Mouse (Mus musculus) hindbrain, embryonic 11.5 days (tissue): ENCODE data around the gene Arhgap15. TPM values are rescaled to one million over a fixed set of nuclear protein-coding genes. Genes with fewer than 3 reads are reported as not detected.

Experiments
- ATAC-seq: fragments of 200-750 bp; cut with Nextera tagmentation; 2 replicates; pipeline ENCODE4 v1.8.0; 2017; ENCODE audit warnings: mild to moderate bottlenecking, moderate TSS enrichment, moderate library complexity; ENCODE audit not compliant: low FRiP score
- DNase-seq: peaks from one replicate; pipeline ENCODE4 v3.0.0-alpha.2; 2015; ENCODE audit warnings: low spot score
- H3K27ac ChIP-seq: fragments of 300-500 bp; sonication (generic); 2 replicates; pipeline ENCODE4 v1.5.1; 2014; ENCODE audit warnings: mild to moderate bottlenecking, low read depth, low read length
- H3K27me3 ChIP-seq: fragments of 300-500 bp; sonication (generic); 2 replicates; pipeline ENCODE4 v1.6.1; 2014; ENCODE audit warnings: mild to moderate bottlenecking, low read length, moderate library complexity, mixed read lengths; ENCODE audit not compliant: control insufficient read depth, insufficient read depth
- H3K36me3 ChIP-seq: fragments of 300-500 bp; sonication (generic); 2 replicates; pipeline ENCODE4 v1.6.1; 2014; ENCODE audit warnings: mild to moderate bottlenecking, low read length, moderate library complexity, mixed read lengths; ENCODE audit not compliant: control insufficient read depth, insufficient read depth
- H3K4me1 ChIP-seq: fragments of 300-500 bp; sonication (generic); replicated peaks from 2 replicates; pipeline ENCODE4 v1.6.1; 2014; ENCODE audit warnings: low read length, mixed read lengths; ENCODE audit not compliant: control insufficient read depth, insufficient read depth
- H3K4me2 ChIP-seq: fragments of 300-500 bp; sonication (generic); replicated peaks from 2 replicates; pipeline ENCODE4 v1.6.1; 2014; ENCODE audit warnings: mild to moderate bottlenecking, low read depth, low read length
- H3K4me3 ChIP-seq: fragments of 300-500 bp; sonication (generic); 2 replicates; pipeline ENCODE4 v1.5.1; 2014; ENCODE audit warnings: low read depth, low read length
- H3K9ac ChIP-seq: fragments of 300-500 bp; sonication (generic); 2 replicates; pipeline ENCODE4 v1.6.1; 2014; ENCODE audit warnings: low read depth, low read length
- H3K9me3 ChIP-seq: fragments of 300-500 bp; sonication (generic); 2 replicates; pipeline ENCODE4 v1.6.1; 2016; ENCODE audit warnings: low read length; ENCODE audit not compliant: control insufficient read depth
- WGBS: fragments of 180-500 bp; shearing (Covaris S2); extraction: QIAGEN DNeasy Blood & Tissue Kit; methylation state at CpG from one replicate; pipeline ENCODE4 v1.1.7; 2014; 5-methylcytosine and 5-hydroxymethylcytosine counted together
- polyA plus RNA-seq: library from polyadenylated mRNA; unstranded; fragments of >200 nt; fragmentation: Nextera tagmentation; extraction: Ambion mirVana; gene quantifications from 2 replicates; pipeline ENCODE4 v1.2.1, GENCODE M21; 2014

Arhgap15 gene
- polyA plus RNA-seq, 1 experiment from 2014 or later: 1.6 TPM

- H3K27me3 ChIP-seq: no peaks in the 10 kb centered on the region
- WGBS: 55% methylated on average over 8 of the region's 8 CpGs
- no peaks in the 10 kb centered on the region for H3K4me1 ChIP-seq
- no peak overlapping the region for H3K4me2 ChIP-seq
- H3K27ac ChIP-seq: no peak overlapping the region
- H3K4me3 ChIP-seq: no peak overlapping the region
- no peak overlapping the region for H3K9ac ChIP-seq
- H3K36me3 ChIP-seq: no peaks in the 10 kb centered on the region
- ATAC-seq (no peak), DNase-seq (no peak)
- no peaks in the 10 kb centered on the region for H3K9me3 ChIP-seq
Measured at GRCm38 (mm10) chr2:43788484-43788883, 39.9 kb downstream of the Arhgap15 start.

- H3K9me3 ChIP-seq: no peaks in the 10 kb centered on the region
- H3K4me3 ChIP-seq: no peak overlapping the region
- H3K4me2 ChIP-seq: no peak overlapping the region
- no peak for DNase-seq
- H3K4me1 ChIP-seq: no peaks in the 10 kb centered on the region
- no peak overlapping the region for H3K9ac ChIP-seq
- H3K27me3 ChIP-seq: no peaks in the 10 kb centered on the region
- H3K27ac ChIP-seq: no peak overlapping the region
- ATAC-seq: no peak
- WGBS: 60% methylated on average over 6 of the region's 6 CpGs
- H3K36me3 ChIP-seq: no peaks in the 10 kb centered on the region
Measured at GRCm38 (mm10) chr2:43790049-43790693, 41.5 kb downstream of the Arhgap15 start.

DNA sequence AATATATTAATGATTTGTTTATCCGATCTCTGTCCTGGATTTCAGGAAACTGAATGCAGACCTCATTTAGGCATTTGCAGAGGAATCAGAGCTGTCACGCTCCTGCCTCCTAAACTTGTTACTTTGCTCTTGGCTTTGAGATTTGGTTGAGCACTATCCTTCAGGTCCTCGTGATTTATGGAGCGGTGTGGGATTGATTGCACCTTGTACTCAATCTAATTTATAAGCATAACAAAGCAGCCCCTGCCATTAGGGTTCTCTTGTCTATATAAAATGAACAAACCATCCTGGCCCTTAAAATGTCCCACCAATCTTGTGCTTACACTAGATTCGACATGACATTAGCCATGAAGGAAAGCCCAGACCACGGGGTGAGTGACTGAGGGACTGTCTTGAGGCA, 43.0 kb downstream of the Arhgap15 start:
- Histone ChIP-seq H3K9ac (no peak overlapping the region), H3K4me2 (no peak overlapping the region), H3K27me3 (no peaks in the 10 kb centered on the region), H3K27ac (no peak overlapping the region), H3K4me3 (no peak overlapping the region), H3K9me3 (no peaks in the 10 kb centered on the region), H3K36me3 (no peaks in the 10 kb centered on the region), H3K4me1 (no peaks in the 10 kb centered on the region)
- DNase-seq (no peak), ATAC-seq (no peak)
- WGBS: 84% methylated on average over 6 of the region's 6 CpGs

GRCm38 (mm10) chr2:43793105-43793504, 44.5 kb downstream of the Arhgap15 start:
- Histone ChIP-seq H3K9ac (no peak overlapping the region), H3K36me3 (no peaks in the 10 kb centered on the region), H3K4me2 (no peak overlapping the region), H3K27me3 (no peaks in the 10 kb centered on the region), H3K4me1 (no peaks in the 10 kb centered on the region), H3K27ac (no peak overlapping the region), H3K9me3 (no peaks in the 10 kb centered on the region), H3K4me3 (no peak overlapping the region)
- DNase-seq: no peak
- ATAC-seq: no peak
- 81% methylated on average over 3 of the region's 3 CpGs for WGBS

DNA sequence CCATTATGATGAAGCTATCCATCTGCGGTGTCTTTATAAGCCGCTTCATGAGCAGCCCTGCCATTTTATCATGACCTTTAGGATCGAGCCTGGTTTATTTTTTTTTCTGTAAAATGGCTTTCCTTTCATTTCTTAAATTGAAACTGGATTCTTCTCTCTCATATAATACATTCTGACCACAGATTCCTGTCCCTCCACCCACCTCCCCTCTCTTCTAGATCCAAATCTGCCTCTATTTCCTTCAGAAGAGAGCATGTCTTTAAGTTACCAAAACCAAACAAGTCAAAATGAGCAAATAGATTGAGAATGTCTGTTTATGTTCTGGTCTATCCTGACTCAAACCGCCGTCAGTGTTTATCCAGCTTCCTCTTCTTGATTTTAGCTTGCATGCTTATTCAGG, 46.1 kb downstream of the Arhgap15 start:
- H3K27ac ChIP-seq: no peak overlapping the region
- no peaks in the 10 kb centered on the region for H3K27me3 ChIP-seq
- 91% methylated on average over 5 of the region's 5 CpGs for WGBS
- ATAC-seq: no peak
- DNase-seq: no peak
- no peaks in the 10 kb centered on the region for H3K36me3 ChIP-seq
- H3K4me3 ChIP-seq: no peak overlapping the region
- no peak overlapping the region for H3K4me2 ChIP-seq
- H3K4me1 ChIP-seq: no peaks in the 10 kb centered on the region
- no peak overlapping the region for H3K9ac ChIP-seq
- no peaks in the 10 kb centered on the region for H3K9me3 ChIP-seq

GRCm38 (mm10) chr2:43796448-43796847, 47.8 kb downstream of the Arhgap15 start:
- no peak overlapping the region for H3K4me3 ChIP-seq
- 89% methylated on average over 4 of the region's 4 CpGs for WGBS
- no peak overlapping the region for H3K9ac ChIP-seq
- no peaks in the 10 kb centered on the region for H3K4me1 ChIP-seq
- DNase-seq (no peak), ATAC-seq (no peak)
- H3K36me3 ChIP-seq: no peaks in the 10 kb centered on the region
- no peaks in the 10 kb centered on the region for H3K27me3 ChIP-seq
- no peak overlapping the region for H3K27ac ChIP-seq
- H3K9me3 ChIP-seq: no peaks in the 10 kb centered on the region
- H3K4me2 ChIP-seq: no peak overlapping the region

GRCm38 (mm10) chr2:43805960-43806744, 57.5 kb downstream of the Arhgap15 start:
- Histone ChIP-seq H3K9me3 (no peaks in the 10 kb centered on the region), H3K4me1 (no peaks in the 10 kb centered on the region), H3K27ac (no peak overlapping the region), H3K9ac (no peak overlapping the region), H3K36me3 (no peaks in the 10 kb centered on the region), H3K4me3 (no peak overlapping the region), H3K27me3 (no peaks in the 10 kb centered on the region), H3K4me2 (no peak overlapping the region)
- ATAC-seq (no peak), DNase-seq (no peak)
- WGBS: 83% methylated on average over 4 of the region's 4 CpGs

- H3K36me3 ChIP-seq: no peaks in the 10 kb centered on the region
- no peak for ATAC-seq
- H3K27me3 ChIP-seq: no peaks in the 10 kb centered on the region
- no peak for DNase-seq
- H3K4me3 ChIP-seq: no peak overlapping the region
- no peak overlapping the region for H3K27ac ChIP-seq
- H3K4me1 ChIP-seq: no peaks in the 10 kb centered on the region
- H3K9ac ChIP-seq: no peak overlapping the region
- H3K9me3 ChIP-seq: no peaks in the 10 kb centered on the region
- WGBS: 90% methylated on average over 12 of the region's 12 CpGs
- no peak overlapping the region for H3K4me2 ChIP-seq
Measured at GRCm38 (mm10) chr2:43815896-43816787, 67.5 kb downstream of the Arhgap15 start.
